Mouse (Mus musculus) hindbrain, embryonic 14.5 days (tissue): Measurements from ENCODE around the gene Dlst. TPM values are rescaled to one million over a fixed set of nuclear protein-coding genes. Genes with fewer than 3 reads are reported as not detected.
A peak's percentile ranks its signal among the peaks of the same experiment; 100 is the strongest.

Experiments used
- ATAC-seq: fragments of 200-750 bp; cut with Nextera tagmentation; 2 replicates; pipeline ENCODE4 v1.8.0; 2017; ENCODE audit warnings: moderate number of reproducible peaks, mild to moderate bottlenecking, moderate TSS enrichment, moderate library complexity; ENCODE audit not compliant: low FRiP score
- DNase-seq: peaks from one replicate; pipeline ENCODE4 v3.0.0-alpha.2; 2015; ENCODE audit warnings: low spot score
- H3K27ac ChIP-seq: fragments of 300-500 bp; sonication (generic); 2 replicates; pipeline ENCODE4 v1.5.1; 2014; ENCODE audit warnings: mild to moderate bottlenecking, moderate library complexity
- H3K27me3 ChIP-seq: fragments of 300-500 bp; sonication (generic); 2 replicates; pipeline ENCODE4 v1.6.1; 2014; ENCODE audit warnings: mild to moderate bottlenecking, low read length, mixed read lengths; ENCODE audit not compliant: control insufficient read depth, insufficient read depth
- H3K36me3 ChIP-seq: fragments of 300-500 bp; sonication (generic); replicated peaks from 2 replicates; pipeline ENCODE4 v1.6.1; 2014; ENCODE audit not compliant: control insufficient read depth, insufficient read depth
- H3K4me1 ChIP-seq: fragments of 300-500 bp; sonication (generic); replicated peaks from 2 replicates; pipeline ENCODE4 v1.6.1; 2014; ENCODE audit warnings: antibody characterized with exemption, low read length, mixed read lengths; ENCODE audit not compliant: control insufficient read depth, insufficient read depth
- H3K4me2 ChIP-seq: fragments of 300-500 bp; sonication (generic); replicated peaks from 2 replicates; pipeline ENCODE4 v1.6.1; 2014; ENCODE audit warnings: mild to moderate bottlenecking, moderate library complexity
- H3K4me3 ChIP-seq: fragments of 300-500 bp; sonication (generic); replicated peaks from 2 replicates; pipeline ENCODE4 v1.5.1; 2014; ENCODE audit warnings: mild to moderate bottlenecking, low read length
- H3K9ac ChIP-seq: fragments of 300-500 bp; sonication (generic); 2 replicates; pipeline ENCODE4 v1.6.1; 2014
- H3K9me3 ChIP-seq: fragments of 300-500 bp; sonication (generic); 2 replicates; pipeline ENCODE4 v1.6.1; 2016; ENCODE audit warnings: low read length; ENCODE audit not compliant: control insufficient read depth
- WGBS: fragments of 180-500 bp; shearing (Covaris S2); extraction: QIAGEN DNeasy Blood & Tissue Kit; methylation state at CpG from one replicate; pipeline ENCODE4 v1.1.7; 2014; 5-methylcytosine and 5-hydroxymethylcytosine counted together
- polyA plus RNA-seq: library from polyadenylated mRNA; unstranded; fragments of >200 nt; fragmentation: Nextera tagmentation; extraction: Ambion mirVana; gene quantifications from 2 replicates; pipeline ENCODE4 v1.2.1, GENCODE M21; 2014

Dlst gene
- polyA plus RNA-seq, 1 experiment from 2014 or later: 101 TPM

- Histone ChIP-seq H3K4me2 (no peak overlapping the region), H3K27me3 (no peaks in the 10 kb centered on the region), H3K36me3 (no peaks in the 10 kb centered on the region), H3K27ac (no peak overlapping the region), H3K9ac (no peak overlapping the region), H3K9me3 (no peaks in the 10 kb centered on the region), H3K4me3 (no peak overlapping the region), H3K4me1 (no peaks in the 10 kb centered on the region)
- ATAC-seq (no peak), DNase-seq (no peak)
- WGBS: 69% methylated on average over 6 of the region's 6 CpGs
Observed at GRCm38 (mm10) chr12:85156324-85156723, 45.7 kb downstream of the Dlst start.

DNA sequence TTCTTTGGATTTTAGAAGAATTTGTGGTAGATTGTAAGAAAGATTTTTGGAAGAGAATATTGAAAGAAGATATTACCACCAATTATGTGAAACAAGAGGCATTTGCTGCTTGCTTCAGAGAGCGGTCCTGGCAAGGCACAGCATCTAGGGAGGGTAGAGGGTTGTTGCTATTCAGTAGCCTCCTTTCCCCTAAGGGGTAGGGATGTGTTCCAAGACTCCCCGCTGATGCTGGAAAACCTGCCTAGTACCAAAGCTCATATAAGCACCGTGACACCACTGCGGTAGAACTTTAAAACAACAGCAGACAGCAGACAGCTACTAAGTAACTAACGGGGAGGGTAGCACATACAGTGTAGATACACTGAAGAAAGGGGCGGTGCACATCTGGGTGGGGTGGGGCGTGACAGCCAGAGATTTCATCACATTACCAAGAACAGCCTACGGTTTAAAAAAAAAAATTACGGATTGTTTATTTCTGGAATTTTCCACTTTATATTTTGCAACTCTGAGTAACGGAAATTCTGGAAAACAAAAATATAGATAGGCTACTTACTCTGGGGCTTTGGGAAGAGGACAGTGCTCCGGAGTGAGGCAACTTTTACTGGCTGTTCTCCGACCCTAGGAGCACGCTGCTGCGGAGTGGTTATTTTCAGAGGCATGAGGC is 47.3 kb downstream of the Dlst start:
- ATAC-seq: no peak

GRCm38 (mm10) chr12:85158801-85159200 is 48.2 kb downstream of the Dlst start:
- Histone ChIP-seq H3K4me3 (no peak overlapping the region), H3K27me3 (no peaks in the 10 kb centered on the region), H3K4me1 (no peaks in the 10 kb centered on the region), H3K9ac (no peak overlapping the region), H3K36me3 (no peaks in the 10 kb centered on the region), H3K9me3 (no peaks in the 10 kb centered on the region), H3K4me2 (no peak overlapping the region), H3K27ac (no peak overlapping the region)
- 95% methylated on average over 8 of the region's 8 CpGs for WGBS
- DNase-seq: no peak
- ATAC-seq: no peak

More for the DNA sequence above, 47.3 kb downstream of the Dlst start:
- H3K36me3 ChIP-seq: no peaks in the 10 kb centered on the region
- no peak for DNase-seq
- no peak overlapping the region for H3K9ac ChIP-seq
- no peak overlapping the region for H3K4me2 ChIP-seq
- no peak overlapping the region for H3K27ac ChIP-seq
- H3K27me3 ChIP-seq: no peaks in the 10 kb centered on the region
- WGBS: 87% methylated on average over 14 of the region's 14 CpGs
- H3K4me1 ChIP-seq: no peaks in the 10 kb centered on the region
- no peaks in the 10 kb centered on the region for H3K9me3 ChIP-seq
- no peak overlapping the region for H3K4me3 ChIP-seq

- ATAC-seq (no peak), DNase-seq (no peak)
- Histone ChIP-seq H3K4me3 (no peak overlapping the region), H3K27ac (no peak overlapping the region), H3K4me1 (no peaks in the 10 kb centered on the region), H3K27me3 (no peaks in the 10 kb centered on the region), H3K9me3 (no peaks in the 10 kb centered on the region), H3K36me3 (no peaks in the 10 kb centered on the region), H3K4me2 (no peak overlapping the region), H3K9ac (no peak overlapping the region)
- 84% methylated on average over 5 of the region's 5 CpGs for WGBS
Observed at GRCm38 (mm10) chr12:85159592-85159991, 49.0 kb downstream of the Dlst start.

GRCm38 (mm10) chr12:85164996-85165395 is 54.4 kb downstream of the Dlst start:
- Histone ChIP-seq H3K27me3 (no peaks in the 10 kb centered on the region), H3K36me3 (no peaks in the 10 kb centered on the region), H3K9me3 (no peaks in the 10 kb centered on the region), H3K4me1 (no peaks in the 10 kb centered on the region; the same call in 1 of the 2 replicates), H3K9ac (no peak overlapping the region), H3K27ac (no peak overlapping the region), H3K4me2 (no peak overlapping the region), H3K4me3 (no peak overlapping the region)
- ATAC-seq: no peak
- 85% methylated on average over 5 of the region's 5 CpGs for WGBS
- no peak for DNase-seq

- Histone ChIP-seq H3K4me2 (no peak overlapping the region), H3K9me3 (no peaks in the 10 kb centered on the region), H3K27ac (no peak overlapping the region), H3K9ac (no peak overlapping the region), H3K27me3 (no peaks in the 10 kb centered on the region), H3K36me3 (no peaks in the 10 kb centered on the region), H3K4me3 (no peak overlapping the region), H3K4me1 (no peaks in the 10 kb centered on the region; the same call in 1 of the 2 replicates)
- 88% methylated on average over 9 of the region's 9 CpGs for WGBS
- DNase-seq (no peak), ATAC-seq (no peak)
Observed at GRCm38 (mm10) chr12:85166631-85167030, 56.0 kb downstream of the Dlst start.

- Histone ChIP-seq H3K9me3 (no peaks in the 10 kb centered on the region), H3K4me1 (no peaks in the 10 kb centered on the region; the same call in 1 of the 2 replicates), H3K9ac (peak overlapping the region; percentile 40), H3K36me3 (no peaks in the 10 kb centered on the region), H3K4me2 (peak overlapping the region; percentile 44), H3K27ac (no peak overlapping the region), H3K4me3 (peak overlapping the region; percentile 21), H3K27me3 (no peaks in the 10 kb centered on the region)
- peak; percentile 77; the same call in 1 of the 2 replicates for ATAC-seq
- DNase-seq: peak; percentile 80
- 23% methylated on average over 27 of the region's 27 CpGs for WGBS
Observed at GRCm38 (mm10) chr12:85169117-85169858, 58.7 kb downstream of the Dlst start.

GRCm38 (mm10) chr12:85169877-85170276 is 59.2 kb downstream of the Dlst start:
- no peak for DNase-seq
- no peaks in the 10 kb centered on the region; the same call in 1 of the 2 replicates for H3K4me1 ChIP-seq
- 48% methylated on average over 3 of the region's 3 CpGs for WGBS
- peak; percentile 44; the same call in 1 of the 2 replicates for ATAC-seq
- no peak overlapping the region for H3K4me3 ChIP-seq
- H3K9me3 ChIP-seq: no peaks in the 10 kb centered on the region
- H3K4me2 ChIP-seq: peak overlapping the region; percentile 44; the same call in 1 of the 2 replicates
- H3K27me3 ChIP-seq: no peaks in the 10 kb centered on the region
- no peak overlapping the region for H3K27ac ChIP-seq
- H3K9ac ChIP-seq: no peak overlapping the region
- no peaks in the 10 kb centered on the region for H3K36me3 ChIP-seq

GRCm38 (mm10) chr12:85170284-85170947 is 59.8 kb downstream of the Dlst start:
- no peak for ATAC-seq
- H3K27ac ChIP-seq: no peak overlapping the region
- DNase-seq: no peak
- no peak overlapping the region for H3K9ac ChIP-seq
- no peaks in the 10 kb centered on the region for H3K36me3 ChIP-seq
- no peak overlapping the region for H3K4me3 ChIP-seq
- H3K4me1 ChIP-seq: peaks cover 5% of the 10 kb centered on the region
- H3K9me3 ChIP-seq: no peaks in the 10 kb centered on the region
- no peaks in the 10 kb centered on the region for H3K27me3 ChIP-seq
- WGBS: 86% methylated on average over 11 of the region's 11 CpGs
- no peak overlapping the region for H3K4me2 ChIP-seq
